Mouse (Mus musculus) myocyte (in vitro differentiated cells): ENCODE data around the gene Lypd6b. TPM values are rescaled to one million over a fixed set of nuclear protein-coding genes. Genes with fewer than 3 reads are reported as not detected.

Experiments used
- H3K27me3 ChIP-seq: one replicate; pipeline ENCODE4 v1.6.1; 2011; ENCODE audit not compliant: control insufficient read depth, insufficient read depth, insufficient read length
- H3K36me3 ChIP-seq: one replicate; pipeline ENCODE4 v1.6.1; 2011; ENCODE audit not compliant: control insufficient read depth, insufficient read depth
- H3K4me2 ChIP-seq: one replicate; pipeline ENCODE4 v1.6.1; 2011; ENCODE audit warnings: low read depth, control low read depth
- H3K4me3 ChIP-seq: one replicate; pipeline ENCODE4 v1.5.1; 2011; ENCODE audit warnings: mild to moderate bottlenecking, control low read depth, moderate library complexity
- H3K79me2 ChIP-seq: one replicate; pipeline ENCODE4 v1.6.1; 2011; ENCODE audit not compliant: control insufficient read depth, insufficient read depth
- H3ac ChIP-seq: one replicate; pipeline ENCODE4 v1.6.1; 2011; ENCODE audit not compliant: control insufficient read depth, insufficient read length
- CEBPB ChIP-seq: IDR thresholded peaks from 2 replicates; pipeline ENCODE4 v1.6.1; 2011; ENCODE audit warnings: mild to moderate bottlenecking, moderate library complexity; ENCODE audit not compliant: poor library complexity, insufficient read depth, severe bottlenecking
- E2F4 ChIP-seq: IDR thresholded peaks from one replicate; pipeline ENCODE4 v1.6.1; 2011; ENCODE audit warnings: mild to moderate bottlenecking, control low read depth, moderate library complexity; ENCODE audit not compliant: insufficient read depth
- MAX ChIP-seq: IDR thresholded peaks from one replicate; pipeline ENCODE4 v1.6.1; 2011; ENCODE audit warnings: low read depth, mild to moderate bottlenecking, control low read depth
- MYOD1 ChIP-seq, 3 experiments: IDR thresholded peaks; one replicate each; pipeline ENCODE4 v1.6.1; 2011; ENCODE audit warnings: control low read depth in 2 of 3, low read depth in 2 of 3, mild to moderate bottlenecking in 2 of 3, moderate library complexity in 1 of 3; ENCODE audit not compliant: insufficient read length in 2 of 3, control insufficient read depth in 1 of 3
- MYOG ChIP-seq, 3 experiments: IDR thresholded peaks; one replicate each; pipeline ENCODE4 v1.6.1; 2011; ENCODE audit warnings: control low read depth in 2 of 3, low read depth in 2 of 3, mild to moderate bottlenecking in 2 of 3; ENCODE audit not compliant: insufficient read length in 2 of 3, control insufficient read depth in 1 of 3, insufficient read depth in 1 of 3
- POLR2A ChIP-seq: IDR thresholded peaks from one replicate; pipeline ENCODE4 v1.6.1; 2011; ENCODE audit warnings: low read depth, mild to moderate bottlenecking, control low read depth, moderate library complexity; ENCODE audit not compliant: insufficient read length
- POLR2AphosphoS2 ChIP-seq: IDR thresholded peaks from one replicate; pipeline ENCODE4 v1.6.1; 2011; ENCODE audit warnings: low read depth, control low read depth; ENCODE audit not compliant: insufficient read length
- REST ChIP-seq: IDR thresholded peaks from one replicate; pipeline ENCODE4 v1.6.1; 2011; ENCODE audit warnings: mild to moderate bottlenecking, control low read depth, moderate library complexity; ENCODE audit not compliant: insufficient read depth, insufficient read length
- SRF ChIP-seq: IDR thresholded peaks from one replicate; pipeline ENCODE4 v1.6.1; 2011; ENCODE audit warnings: low read depth; ENCODE audit not compliant: control insufficient read depth, insufficient read length
- TCF12 ChIP-seq: IDR thresholded peaks from one replicate; pipeline ENCODE4 v1.6.1; 2011; ENCODE audit warnings: mild to moderate bottlenecking, control low read depth; ENCODE audit not compliant: poor library complexity, insufficient read depth, severe bottlenecking
- TCF3 ChIP-seq: IDR thresholded peaks from one replicate; pipeline ENCODE4 v1.6.1; 2011; ENCODE audit warnings: low read depth, control low read depth; ENCODE audit not compliant: insufficient read length
- USF1 ChIP-seq: IDR thresholded peaks from one replicate; pipeline ENCODE4 v1.6.1; 2011; ENCODE audit warnings: low read depth, mild to moderate bottlenecking, control low read depth, moderate library complexity
- polyA plus RNA-seq: library from polyadenylated mRNA; unstranded; fragments of >200 nt; fragmentation: generic; extraction: Trizol; gene quantifications from one replicate; pipeline ENCODE4 v1.2.1, GENCODE M21; 2012; ENCODE audit warnings: missing spikeins

Lypd6b gene
- polyA plus RNA-seq, 1 experiment: 0.35 TPM

- no peak overlapping the region for H3K4me2 ChIP-seq
- TF ChIP-seq E2F4 (no peak), MAX (no peak), POLR2AphosphoS2 (no peak), MYOG (IDR thresholded peaks at IDR 0.05; ENCODE audit: control insufficient read depth in 1 of 3, insufficient read depth in 1 of 3, insufficient read length in 2 of 3, low read depth in 2 of 3) (no peak), REST (no peak), TCF3 (no peak), USF1 (no peak), SRF (no peak), TCF12 (no peak), POLR2A (no peak)
- H3K27me3 ChIP-seq: no peaks in the 10 kb centered on the region
These were observed 192.5 kb downstream of the Lypd6b start for GRCm38 (mm10) chr2:49979991-49980390.

DNA sequence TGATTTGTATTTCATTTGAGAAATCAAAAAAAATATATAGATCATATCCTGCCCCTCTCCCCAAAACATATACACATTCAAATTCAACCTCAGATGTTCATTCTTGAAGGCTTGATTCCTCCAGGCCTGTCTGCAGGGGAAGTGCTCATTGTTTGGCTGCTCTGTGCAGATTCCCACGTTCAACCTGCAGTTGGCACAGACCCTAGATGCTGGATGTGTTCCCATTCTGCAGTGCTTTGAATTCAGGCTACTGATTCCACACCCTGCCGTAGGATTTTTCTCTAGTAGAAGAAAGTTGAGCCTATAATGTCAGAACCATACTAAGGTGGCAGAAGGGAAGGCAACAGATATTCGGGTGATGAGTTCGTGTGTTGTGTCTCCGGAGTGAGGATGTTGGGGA is 195.5 kb downstream of the Lypd6b start:
- H3K36me3 ChIP-seq: no peaks in the 10 kb centered on the region
- TF ChIP-seq REST: no peak
- no peak for TF ChIP-seq SRF
- no peak for TF ChIP-seq MYOD1 (IDR thresholded peaks at IDR 0.05; ENCODE audit: control insufficient read depth in 1 of 3, insufficient read length in 2 of 3, low read depth in 2 of 3)
- no peak for TF ChIP-seq TCF12
- no peak for TF ChIP-seq CEBPB
- no peak for TF ChIP-seq MYOG (IDR thresholded peaks at IDR 0.05; ENCODE audit: control insufficient read depth in 1 of 3, insufficient read depth in 1 of 3, insufficient read length in 2 of 3, low read depth in 2 of 3)
- TF ChIP-seq POLR2AphosphoS2: no peak
- TF ChIP-seq TCF3: no peak
- no peak for TF ChIP-seq E2F4
- no peak for TF ChIP-seq POLR2A
- TF ChIP-seq USF1: no peak
- TF ChIP-seq MAX: no peak
- no peaks in the 10 kb centered on the region for H3K79me2 ChIP-seq

More at GRCm38 (mm10) chr2:49979991-49980390, 192.5 kb downstream of the Lypd6b start:
- no peaks in the 10 kb centered on the region for H3K36me3 ChIP-seq
- no peak overlapping the region for H3ac ChIP-seq
- no peaks in the 10 kb centered on the region for H3K79me2 ChIP-seq
- no peak overlapping the region for H3K4me3 ChIP-seq

DNA sequence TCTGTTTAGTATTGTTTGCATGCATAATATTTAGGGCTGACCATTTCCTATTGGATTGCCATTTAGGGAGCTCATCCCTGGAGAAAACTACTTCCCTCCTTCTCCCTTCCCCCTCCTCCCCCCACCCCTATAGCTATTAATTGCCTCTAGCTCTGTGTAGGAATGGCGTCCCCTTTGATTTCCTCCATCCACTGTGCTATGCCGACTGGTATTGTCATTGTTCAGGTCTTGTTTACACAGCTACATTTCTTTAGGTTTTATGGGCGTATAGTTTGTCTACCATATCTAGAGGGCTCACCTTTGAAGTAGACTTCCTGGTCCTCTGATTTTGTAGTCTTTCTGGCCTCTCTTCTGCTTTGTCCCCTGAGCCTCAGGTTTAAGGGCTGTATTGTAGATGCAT is 197.3 kb downstream of the Lypd6b start:
- Histone ChIP-seq H3ac (no peak overlapping the region), H3K79me2 (no peaks in the 10 kb centered on the region), H3K4me2 (no peak overlapping the region), H3K36me3 (no peaks in the 10 kb centered on the region), H3K27me3 (no peaks in the 10 kb centered on the region), H3K4me3 (no peak overlapping the region)
- TF ChIP-seq MYOG (IDR thresholded peaks at IDR 0.05; ENCODE audit: control insufficient read depth in 1 of 3, insufficient read depth in 1 of 3, insufficient read length in 2 of 3, low read depth in 2 of 3) (no peak), POLR2AphosphoS2 (no peak), MAX (no peak), E2F4 (no peak), TCF3 (no peak), MYOD1 (IDR thresholded peaks at IDR 0.05; ENCODE audit: control insufficient read depth in 1 of 3, insufficient read length in 2 of 3, low read depth in 2 of 3) (no peak), TCF12 (no peak), CEBPB (no peak), POLR2A (no peak), REST (no peak), SRF (no peak), USF1 (no peak)

More for the DNA sequence above, 195.5 kb downstream of the Lypd6b start:
- Histone ChIP-seq H3K4me3 (no peak overlapping the region), H3ac (no peak overlapping the region), H3K27me3 (no peaks in the 10 kb centered on the region), H3K4me2 (no peak overlapping the region)

DNA sequence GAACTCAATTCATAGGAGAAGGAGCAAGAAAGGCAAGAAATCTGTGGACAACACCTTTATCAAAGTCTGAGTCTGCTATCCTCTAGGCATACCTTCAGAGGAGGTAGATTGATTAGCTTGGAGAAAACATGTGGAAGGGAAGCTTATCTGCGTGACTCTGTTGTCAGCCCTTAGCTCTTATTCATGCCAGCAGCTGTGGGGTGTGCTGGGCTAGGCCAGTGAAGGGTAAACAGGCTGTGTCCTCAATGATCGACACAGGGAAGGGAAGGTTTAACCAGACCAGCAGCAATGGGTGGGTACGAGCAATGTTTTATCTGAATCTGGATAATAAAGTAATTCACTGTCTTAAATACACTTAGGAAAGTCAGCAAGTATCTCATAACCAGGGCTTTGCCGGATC is 208.4 kb downstream of the Lypd6b start:
- Histone ChIP-seq H3K4me2 (no peak overlapping the region), H3K27me3 (no peaks in the 10 kb centered on the region), H3K36me3 (no peaks in the 10 kb centered on the region), H3K4me3 (no peak overlapping the region), H3K79me2 (no peaks in the 10 kb centered on the region), H3ac (no peak overlapping the region)
- TF ChIP-seq TCF3 (no peak), REST (no peak), E2F4 (no peak), MYOG (IDR thresholded peaks at IDR 0.05; ENCODE audit: control insufficient read depth in 1 of 3, insufficient read depth in 1 of 3, insufficient read length in 2 of 3, low read depth in 2 of 3) (no peak), POLR2A (no peak)

DNA sequence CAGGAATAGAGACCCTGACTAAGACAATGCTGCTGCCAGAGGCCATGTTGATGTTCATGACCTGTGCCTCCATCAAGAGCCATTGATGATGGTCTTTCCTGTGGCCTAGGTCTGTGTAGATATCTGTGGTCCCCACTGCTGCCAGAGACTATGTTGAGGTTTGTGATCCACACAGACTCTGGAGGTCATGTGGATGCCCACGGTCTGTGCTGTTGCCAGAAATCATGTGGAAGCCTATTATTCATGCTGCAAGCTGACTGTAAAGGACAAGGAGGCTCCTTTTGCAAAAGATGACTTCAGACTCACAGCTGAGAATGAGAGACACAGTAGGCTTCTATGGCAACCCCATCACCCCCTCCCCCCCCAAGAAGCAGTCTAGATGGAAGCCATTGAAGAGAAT is 209.7 kb downstream of the Lypd6b start:
- no peak overlapping the region for H3ac ChIP-seq
- H3K4me3 ChIP-seq: no peak overlapping the region
- no peak overlapping the region for H3K4me2 ChIP-seq
- no peaks in the 10 kb centered on the region for H3K79me2 ChIP-seq
- no peaks in the 10 kb centered on the region for H3K27me3 ChIP-seq
- TF ChIP-seq MYOD1 (IDR thresholded peaks at IDR 0.05; ENCODE audit: control insufficient read depth in 1 of 3, insufficient read length in 2 of 3, low read depth in 2 of 3) (no peak), USF1 (no peak), MYOG (IDR thresholded peaks at IDR 0.05; ENCODE audit: control insufficient read depth in 1 of 3, insufficient read depth in 1 of 3, insufficient read length in 2 of 3, low read depth in 2 of 3) (no peak), TCF3 (no peak), POLR2AphosphoS2 (no peak), E2F4 (no peak), MAX (no peak), CEBPB (no peak), POLR2A (no peak), REST (no peak), TCF12 (no peak), SRF (no peak)
- no peaks in the 10 kb centered on the region for H3K36me3 ChIP-seq

Other genes with a start within 250 kb of the Lypd6b start
- gene Kif5c, start 168.4 kb upstream of the Lypd6b start, polyA plus RNA-seq: 6.2 TPM